Mouse (Mus musculus) midbrain, postnatal 0 days (tissue): ENCODE measurements at regions not wholly inside any gene's neighbourhood (a gene's known extent, or its start where the extent isn't known, plus 50 kb on each side); places are given as distances from the start of the nearest gene placed in this dataset.

Experiments
- ATAC-seq: fragments of 200-750 bp; cut with Nextera tagmentation; 2 replicates; pipeline ENCODE4 v1.8.0; 2017; ENCODE audit warnings: moderate number of reproducible peaks, mild to moderate bottlenecking, moderate TSS enrichment, moderate library complexity; ENCODE audit not compliant: low FRiP score
- DNase-seq: peaks from one replicate; pipeline ENCODE4 v3.0.0-alpha.2; 2015; ENCODE audit warnings: low spot score
- H3K27ac ChIP-seq: fragments of 300-500 bp; sonication (generic); 2 replicates; pipeline ENCODE4 v1.5.1; 2014; ENCODE audit warnings: low read depth, mild to moderate bottlenecking, low read length, mixed read lengths
- H3K27me3 ChIP-seq: fragments of 300-500 bp; sonication (generic); 2 replicates; pipeline ENCODE4 v1.6.1; 2014; ENCODE audit warnings: low read length, control low read depth, mixed read lengths; ENCODE audit not compliant: insufficient read depth
- H3K36me3 ChIP-seq: fragments of 300-500 bp; sonication (generic); 2 replicates; pipeline ENCODE4 v1.6.1; 2014; ENCODE audit warnings: low read length, control low read depth, mixed read lengths; ENCODE audit not compliant: insufficient read depth
- H3K4me1 ChIP-seq: fragments of 300-500 bp; sonication (generic); 2 replicates; pipeline ENCODE4 v1.6.1; 2014; ENCODE audit warnings: mild to moderate bottlenecking, control low read depth, antibody characterized with exemption, low read length, mixed read lengths; ENCODE audit not compliant: insufficient read depth
- H3K4me2 ChIP-seq: fragments of 300-500 bp; sonication (generic); 2 replicates; pipeline ENCODE4 v1.6.1; 2014; ENCODE audit warnings: low read depth, mild to moderate bottlenecking, low read length, mixed read lengths; ENCODE audit not compliant: poor library complexity, severe bottlenecking
- H3K4me3 ChIP-seq: fragments of 300-500 bp; sonication (generic); 2 replicates; pipeline ENCODE4 v1.5.1; 2014; ENCODE audit warnings: low read depth, mild to moderate bottlenecking, low read length, moderate library complexity
- H3K9ac ChIP-seq: fragments of 300-500 bp; sonication (generic); replicated peaks from 2 replicates; pipeline ENCODE4 v1.6.1; 2014; ENCODE audit warnings: mild to moderate bottlenecking, low read length, moderate library complexity, mixed read lengths; ENCODE audit not compliant: poor library complexity, severe bottlenecking
- H3K9me3 ChIP-seq: fragments of 300-500 bp; sonication (generic); 2 replicates; pipeline ENCODE4 v1.6.1; 2016; ENCODE audit warnings: low read length, control low read depth
- CTCF ChIP-seq: IDR thresholded peaks from 2 replicates; pipeline ENCODE4 v1.5.1; 2016; ENCODE audit warnings: antibody characterized with exemption, mild to moderate bottlenecking
- WGBS: fragments of 180-500 bp; shearing (Covaris S2); extraction: QIAGEN DNeasy Blood & Tissue Kit; methylation state at CpG from one replicate; pipeline ENCODE4 v1.1.7; 2014; 5-methylcytosine and 5-hydroxymethylcytosine counted together

DNA sequence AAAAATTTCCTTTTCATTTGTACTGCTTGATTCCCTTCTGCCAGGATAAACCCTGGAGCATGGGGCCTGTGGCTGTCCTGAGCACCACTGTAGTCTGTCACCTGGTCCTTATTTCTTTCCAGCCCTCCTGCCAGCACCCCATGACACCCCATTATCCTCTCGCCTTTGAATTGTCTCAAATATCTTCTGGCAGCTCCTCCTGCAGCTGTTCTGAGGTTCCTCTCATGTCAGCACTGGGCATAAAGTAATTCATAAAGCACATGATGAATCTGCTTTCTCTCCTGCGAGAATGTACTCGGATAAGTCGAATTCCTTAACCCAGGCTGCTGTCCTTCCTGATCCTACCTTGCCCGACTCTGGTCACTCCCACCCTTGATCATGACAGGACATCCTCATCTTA is 195.1 kb downstream of the Sec61b start:
- no peaks in the 10 kb centered on the region for H3K27me3 ChIP-seq
- H3K9ac ChIP-seq: no peak overlapping the region
- H3K27ac ChIP-seq: no peak overlapping the region
- TF ChIP-seq CTCF: no peak
- no peaks in the 10 kb centered on the region for H3K36me3 ChIP-seq
- 80% methylated on average over 5 of the region's 5 CpGs for WGBS
- H3K4me1 ChIP-seq: no peaks in the 10 kb centered on the region
- ATAC-seq: no peak
- DNase-seq: no peak
- H3K4me3 ChIP-seq: no peak overlapping the region
- no peaks in the 10 kb centered on the region for H3K9me3 ChIP-seq
- H3K4me2 ChIP-seq: no peak overlapping the region

GRCm38 (mm10) chr4:47670476-47670875 is 196.0 kb downstream of the Sec61b start:
- TF ChIP-seq CTCF: no peak
- DNase-seq: no peak
- 58% methylated on average over 3 of the region's 3 CpGs for WGBS

DNA sequence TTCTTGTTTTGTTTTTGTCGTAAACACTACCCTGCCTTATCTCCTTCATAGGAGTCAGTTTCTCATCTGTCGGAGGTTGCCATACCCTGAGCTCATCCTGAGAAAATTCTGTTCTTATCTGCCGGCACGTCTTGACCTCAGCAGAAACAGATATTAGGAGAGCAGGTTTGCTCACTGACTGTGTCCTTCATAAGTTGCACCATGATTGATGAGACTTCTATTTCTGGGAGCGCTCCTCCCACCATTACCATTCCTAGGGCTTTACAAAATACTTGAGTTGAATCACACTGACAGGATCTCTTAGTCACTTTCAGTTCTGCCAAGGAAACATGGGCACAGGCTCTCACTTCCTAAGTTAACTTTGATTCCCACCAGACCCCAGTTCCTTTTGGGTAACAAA is 196.9 kb downstream of the Sec61b start:
- no peaks in the 10 kb centered on the region for H3K4me1 ChIP-seq
- H3K27ac ChIP-seq: no peak overlapping the region
- WGBS: 96% methylated on average over 5 of the region's 5 CpGs
- H3K4me2 ChIP-seq: no peak overlapping the region
- no peak for DNase-seq
- no peaks in the 10 kb centered on the region for H3K27me3 ChIP-seq
- H3K4me3 ChIP-seq: no peak overlapping the region
- H3K9ac ChIP-seq: no peak overlapping the region
- no peak for ATAC-seq
- no peaks in the 10 kb centered on the region for H3K36me3 ChIP-seq
- no peak for TF ChIP-seq CTCF
- H3K9me3 ChIP-seq: no peaks in the 10 kb centered on the region

More at GRCm38 (mm10) chr4:47670476-47670875, 196.0 kb downstream of the Sec61b start:
- no peak for ATAC-seq
- Histone ChIP-seq H3K4me1 (no peaks in the 10 kb centered on the region), H3K9me3 (no peaks in the 10 kb centered on the region), H3K4me3 (no peak overlapping the region), H3K27ac (no peak overlapping the region), H3K4me2 (no peak overlapping the region), H3K9ac (no peak overlapping the region), H3K36me3 (no peaks in the 10 kb centered on the region), H3K27me3 (no peaks in the 10 kb centered on the region)

DNA sequence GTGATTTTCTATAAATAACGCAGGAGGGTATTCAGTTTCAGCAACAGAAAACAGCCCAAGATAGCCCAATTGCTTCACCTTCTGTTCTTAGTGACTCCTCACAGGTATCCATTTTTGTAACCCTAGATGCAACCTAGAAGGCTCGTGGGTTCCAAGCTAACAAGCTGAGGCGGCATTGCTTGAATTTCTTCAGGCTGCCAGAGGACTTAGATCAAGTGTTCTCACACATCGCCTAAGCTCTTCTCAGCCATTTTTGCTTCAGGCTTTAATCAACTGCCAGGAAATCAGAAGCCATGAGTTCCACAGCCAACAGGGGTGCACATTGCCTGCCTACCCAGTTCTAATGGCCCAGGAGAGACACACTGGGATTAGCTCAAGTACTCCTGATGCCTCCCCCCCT is 206.7 kb downstream of the Sec61b start:
- Histone ChIP-seq H3K9ac (no peak overlapping the region), H3K36me3 (no peaks in the 10 kb centered on the region), H3K4me3 (no peak overlapping the region), H3K9me3 (no peaks in the 10 kb centered on the region), H3K27me3 (no peaks in the 10 kb centered on the region), H3K4me2 (no peak overlapping the region), H3K27ac (no peak overlapping the region), H3K4me1 (no peaks in the 10 kb centered on the region)
- no peak for ATAC-seq
- WGBS: 89% methylated on average over 4 of the region's 4 CpGs
- no peak for DNase-seq
- no peak for TF ChIP-seq CTCF

GRCm38 (mm10) chr4:47691207-47691606 is 216.7 kb downstream of the Sec61b start:
- Histone ChIP-seq H3K4me3 (no peak overlapping the region), H3K9ac (no peak overlapping the region), H3K9me3 (no peaks in the 10 kb centered on the region), H3K4me2 (no peak overlapping the region), H3K27me3 (no peaks in the 10 kb centered on the region), H3K4me1 (no peaks in the 10 kb centered on the region), H3K27ac (no peak overlapping the region), H3K36me3 (no peaks in the 10 kb centered on the region)
- WGBS: 88% methylated on average over 2 of the region's 2 CpGs
- no peak for ATAC-seq
- TF ChIP-seq CTCF: no peak
- DNase-seq: no peak

DNA sequence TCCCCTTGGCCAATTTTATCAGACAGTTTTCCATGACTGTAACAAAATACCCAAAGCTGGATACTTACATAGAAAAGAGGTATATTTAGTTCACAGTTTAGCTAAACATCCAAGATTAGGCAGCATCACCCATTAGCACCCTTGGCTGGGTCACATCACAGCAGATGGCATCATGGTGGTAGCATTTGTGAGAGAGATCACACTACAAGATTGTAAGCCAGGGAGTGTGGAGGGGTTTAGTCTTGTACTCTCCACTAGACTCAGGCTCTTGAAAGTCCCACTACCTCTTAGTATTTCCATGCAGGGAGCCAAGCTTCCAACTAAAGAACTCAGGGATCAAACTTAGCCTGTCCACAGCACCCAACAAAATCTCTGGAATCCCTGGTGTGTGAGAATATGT is 218.2 kb downstream of the Sec61b start:
- Histone ChIP-seq H3K4me2 (no peak overlapping the region), H3K27ac (no peak overlapping the region), H3K4me1 (no peaks in the 10 kb centered on the region), H3K9ac (no peak overlapping the region), H3K9me3 (no peaks in the 10 kb centered on the region), H3K4me3 (no peak overlapping the region), H3K36me3 (no peaks in the 10 kb centered on the region), H3K27me3 (no peaks in the 10 kb centered on the region)
- DNase-seq (no peak), ATAC-seq (no peak)
- no peak for TF ChIP-seq CTCF

DNA sequence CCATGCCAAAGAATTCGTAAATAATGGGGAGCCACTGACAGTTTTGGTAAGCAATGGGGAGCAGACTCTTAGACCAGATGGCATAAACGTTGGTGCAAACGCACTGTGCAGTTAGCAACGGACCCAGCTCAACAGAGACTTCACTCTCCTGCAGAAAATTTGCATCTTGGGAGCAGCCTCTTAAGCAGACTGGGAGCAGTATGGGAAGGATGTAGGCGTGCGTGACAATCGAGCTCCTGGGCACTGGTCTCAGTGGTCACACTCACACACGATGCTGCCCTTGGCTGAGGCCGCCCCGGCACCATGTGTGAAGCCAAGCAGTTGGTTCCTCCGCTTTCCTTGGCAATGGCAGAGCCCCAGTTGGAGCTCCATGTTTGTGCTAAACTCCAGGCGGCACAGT is 218.8 kb downstream of the Sec61b start:
- no peak overlapping the region for H3K4me2 ChIP-seq
- no peak overlapping the region for H3K4me3 ChIP-seq
- WGBS: 87% methylated on average over 12 of the region's 12 CpGs
- no peaks in the 10 kb centered on the region for H3K4me1 ChIP-seq
- TF ChIP-seq CTCF: no peak
- DNase-seq (no peak), ATAC-seq (no peak)
- no peak overlapping the region for H3K27ac ChIP-seq
- no peaks in the 10 kb centered on the region for H3K27me3 ChIP-seq
- H3K36me3 ChIP-seq: no peaks in the 10 kb centered on the region
- H3K9ac ChIP-seq: no peak overlapping the region
- no peaks in the 10 kb centered on the region for H3K9me3 ChIP-seq
